Mouse (Mus musculus): ENCODE data around the gene Jarid2.
"Not testable (repeated sequence)": the region's sequence is repeated elsewhere in the genome, so short reads cannot be mapped to it uniquely, and the experiment has no call there.

Jarid2 gene

DNA sequence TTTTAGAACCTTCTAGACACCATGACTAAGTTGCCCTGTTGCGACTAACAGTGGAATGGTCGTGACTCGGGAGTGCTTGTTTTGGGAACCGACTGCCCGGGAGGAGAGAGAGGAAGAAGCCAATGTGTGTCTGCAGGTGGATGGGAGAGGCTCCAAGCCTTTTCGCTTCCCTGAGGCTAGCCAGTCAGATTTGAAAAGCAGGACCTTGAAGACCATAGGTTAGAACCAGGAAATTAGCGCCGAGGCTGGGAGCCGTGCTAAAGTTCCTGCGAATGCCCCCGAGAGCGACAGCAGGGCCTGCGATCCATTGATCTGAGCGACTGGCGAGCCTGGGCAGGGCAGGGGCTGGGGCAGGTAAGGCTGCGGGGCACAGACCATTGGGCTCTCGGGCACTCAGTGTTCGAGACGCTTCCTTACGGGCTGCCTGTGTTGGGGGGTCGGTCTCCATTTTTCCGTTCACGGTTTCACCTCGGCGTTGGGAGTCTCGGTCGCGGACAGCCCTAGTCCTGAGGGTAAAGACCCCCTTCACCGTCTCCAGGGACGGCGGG lies at the start of gene Jarid2:
Gene Jarid2 (plus strand): TSS at position 51 of the 548 bp plus-strand sequence.
- peak; percentile 31 for DNase-seq (ENCODE audit: low read depth)

DNA sequence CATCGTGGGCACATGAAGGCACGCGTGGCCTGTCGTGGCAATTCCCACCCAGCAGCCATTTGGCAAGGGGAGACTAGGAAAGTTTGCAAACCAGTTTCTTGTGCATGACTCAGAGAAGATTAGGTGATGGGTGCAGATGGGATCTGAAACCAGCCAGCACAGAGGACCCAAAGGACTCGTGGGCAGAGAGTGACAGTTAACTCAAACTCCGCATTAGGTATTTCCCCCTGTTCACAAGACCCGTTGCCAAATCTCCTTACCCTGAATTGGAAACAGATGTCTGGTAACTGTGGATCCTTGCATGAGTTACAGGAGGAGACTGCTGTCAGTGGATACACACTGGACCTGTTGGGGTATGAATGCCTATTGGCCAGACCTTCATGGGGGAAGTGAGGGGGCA lies 48.2 kb upstream of the Jarid2 start:
- DNase-seq (ENCODE audit: low read depth), result no peak

DNA sequence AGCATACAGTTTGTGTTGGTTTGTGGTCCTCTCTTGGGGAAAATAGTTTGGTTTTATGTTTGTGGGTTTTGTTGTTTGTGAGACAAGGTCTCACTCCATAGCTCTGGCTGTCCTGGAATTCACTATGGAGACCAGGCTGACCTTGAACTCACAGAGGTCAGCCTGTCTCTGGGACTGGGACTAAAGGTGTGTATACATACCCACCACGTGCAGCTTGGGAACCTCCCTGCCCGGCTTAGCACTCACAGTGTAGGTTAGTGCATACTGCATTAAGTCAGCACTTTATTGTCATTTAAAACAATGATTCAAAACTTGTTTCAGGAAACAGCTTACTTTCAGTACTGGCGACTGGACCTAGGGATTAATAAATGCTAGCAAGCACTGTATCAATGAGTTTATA lies 41.1 kb upstream of the Jarid2 start:
- no peak for DNase-seq (ENCODE audit: low read depth)

GRCm38 (mm10) chr13:44697628-44698027 lies 31.6 kb upstream of the Jarid2 start:
- no peak for DNase-seq (ENCODE audit: low read depth)

DNA sequence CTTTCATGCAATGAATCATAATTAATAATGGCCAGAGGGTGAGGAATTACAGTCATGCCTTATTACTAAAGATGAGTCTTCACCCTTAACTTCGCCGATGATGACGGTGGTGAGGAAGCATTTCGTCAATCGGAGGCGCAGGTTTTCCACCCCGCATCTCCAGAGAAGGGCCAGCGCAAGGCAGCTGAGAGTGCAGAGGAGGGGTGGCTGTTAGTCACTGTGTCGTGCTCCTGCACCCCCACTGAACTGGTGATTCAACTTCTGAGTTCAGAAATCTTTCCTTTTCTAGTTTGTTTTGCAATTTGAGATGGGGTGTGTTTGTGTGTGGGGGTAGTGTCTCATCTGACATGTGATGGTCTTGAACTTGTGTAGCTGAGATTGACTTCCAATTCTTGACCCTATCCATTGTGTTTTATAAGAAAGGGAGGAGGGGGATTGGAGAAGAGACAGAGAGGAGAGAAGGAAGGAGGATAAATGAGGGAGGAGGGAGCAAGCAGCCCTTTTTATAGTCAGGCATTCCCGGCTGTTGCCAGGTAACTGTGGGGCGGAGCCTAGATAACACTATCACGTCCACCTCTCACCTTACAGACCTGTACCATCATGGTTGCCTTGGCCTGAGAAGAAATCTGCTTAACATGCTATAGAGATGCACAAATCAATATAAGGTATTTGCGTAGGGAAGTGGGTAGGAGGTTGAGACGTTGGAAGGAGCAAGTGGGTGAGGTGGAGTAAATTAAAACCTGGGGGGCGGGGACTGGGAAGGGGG lies 25.1 kb upstream of the Jarid2 start:
- no peak for DNase-seq (ENCODE audit: low read depth)

GRCm38 (mm10) chr13:44705031-44705742 lies 24.1 kb upstream of the Jarid2 start:
- no peak for DNase-seq (ENCODE audit: low read depth)

- DNase-seq (ENCODE audit: low read depth), result no peak
These were observed 23.6 kb upstream of the Jarid2 start for GRCm38 (mm10) chr13:44705743-44706044.

- DNase-seq (ENCODE audit: low read depth), result no peak
These were observed 22.9 kb upstream of the Jarid2 start for GRCm38 (mm10) chr13:44706206-44706915.

- no peak for DNase-seq (ENCODE audit: low read depth)
These were observed 22.1 kb upstream of the Jarid2 start for GRCm38 (mm10) chr13:44707176-44707575.

DNA sequence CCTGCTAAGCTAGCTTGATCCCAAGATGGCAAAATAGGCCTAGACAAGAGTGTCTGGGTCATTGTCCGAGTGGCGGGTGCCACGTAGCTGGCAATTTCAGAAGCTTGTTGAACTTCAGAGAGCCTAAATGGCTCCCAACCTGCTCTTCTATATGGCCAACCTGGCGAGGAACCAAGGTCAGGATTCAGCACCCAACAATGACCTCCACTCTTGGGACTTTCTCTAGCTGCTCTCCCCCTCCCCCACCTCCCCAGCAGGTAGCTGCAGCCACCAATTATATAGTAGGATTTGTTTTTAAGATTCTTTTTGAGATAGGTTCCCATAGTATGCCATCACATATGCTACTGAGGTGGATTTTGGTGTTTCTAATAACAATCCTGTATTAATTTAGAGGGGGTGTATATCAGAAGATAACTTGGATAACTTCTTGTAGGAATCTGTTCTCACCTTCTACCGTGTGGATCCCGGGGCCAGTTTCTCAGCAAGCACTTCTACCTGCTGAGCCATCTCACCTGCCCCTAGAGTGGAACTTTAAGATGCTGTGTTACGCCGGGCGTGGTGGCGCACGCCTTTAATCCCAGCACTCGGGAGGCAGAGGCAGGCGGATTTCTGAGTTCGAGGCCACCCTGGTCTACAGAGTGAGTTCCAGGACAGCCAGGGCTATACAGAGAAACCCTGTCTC lies 20.8 kb upstream of the Jarid2 start:
- DNase-seq (ENCODE audit: low read depth), result no peak

GRCm38 (mm10) chr13:44709747-44710480 lies 19.4 kb upstream of the Jarid2 start:
- peak; percentile 53 for DNase-seq (ENCODE audit: low read depth)

DNA sequence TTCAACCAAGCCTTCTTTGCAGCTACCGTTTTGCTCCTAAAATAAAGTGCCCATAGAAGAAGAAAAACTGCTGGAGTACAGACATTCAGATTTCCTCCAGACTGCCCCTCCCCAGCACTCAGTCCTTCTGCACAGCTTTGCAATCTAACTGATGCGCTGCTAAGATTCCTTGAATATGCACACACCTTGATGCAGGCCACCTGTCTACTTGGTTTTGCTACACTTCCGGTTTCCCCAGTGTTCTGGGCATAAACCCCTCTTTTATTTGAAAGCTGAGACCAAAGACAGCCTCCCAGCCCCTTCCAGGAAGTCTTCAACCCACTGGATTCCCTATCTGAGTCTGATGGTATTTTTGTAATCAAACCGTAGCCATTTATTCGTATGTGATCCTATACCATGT lies 18.2 kb upstream of the Jarid2 start:
- DNase-seq (ENCODE audit: low read depth), result no peak

- no peak for DNase-seq (ENCODE audit: low read depth)
These were observed 17.4 kb upstream of the Jarid2 start for GRCm38 (mm10) chr13:44711882-44712281.

GRCm38 (mm10) chr13:44715187-44715885 lies 13.9 kb upstream of the Jarid2 start:
- no peak for DNase-seq (ENCODE audit: low read depth)

- DNase-seq (ENCODE audit: low read depth), result no peak
These were observed 11.4 kb upstream of the Jarid2 start for GRCm38 (mm10) chr13:44717838-44718237.

DNA sequence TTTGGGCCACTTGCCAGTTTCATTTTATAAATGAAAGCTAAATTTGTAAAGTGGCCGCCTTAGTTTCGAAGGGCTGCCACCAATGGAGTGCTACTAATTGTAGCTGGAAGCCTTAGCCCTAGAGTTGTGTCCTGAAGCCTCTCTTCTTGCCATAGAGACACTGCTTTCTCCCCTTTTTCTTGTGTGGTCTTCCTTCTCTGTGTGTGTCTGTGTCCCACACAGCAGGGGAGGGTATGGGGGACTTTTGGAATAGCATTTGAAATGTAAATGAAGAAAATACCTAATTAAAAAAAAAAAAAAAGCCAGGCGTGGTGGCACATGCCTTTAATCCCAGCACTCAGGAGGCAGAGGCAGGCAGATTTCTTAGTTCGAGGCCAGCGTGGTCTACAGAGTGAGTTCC lies 10.8 kb upstream of the Jarid2 start:
- DNase-seq (ENCODE audit: low read depth), result not testable (repeated sequence)

DNA sequence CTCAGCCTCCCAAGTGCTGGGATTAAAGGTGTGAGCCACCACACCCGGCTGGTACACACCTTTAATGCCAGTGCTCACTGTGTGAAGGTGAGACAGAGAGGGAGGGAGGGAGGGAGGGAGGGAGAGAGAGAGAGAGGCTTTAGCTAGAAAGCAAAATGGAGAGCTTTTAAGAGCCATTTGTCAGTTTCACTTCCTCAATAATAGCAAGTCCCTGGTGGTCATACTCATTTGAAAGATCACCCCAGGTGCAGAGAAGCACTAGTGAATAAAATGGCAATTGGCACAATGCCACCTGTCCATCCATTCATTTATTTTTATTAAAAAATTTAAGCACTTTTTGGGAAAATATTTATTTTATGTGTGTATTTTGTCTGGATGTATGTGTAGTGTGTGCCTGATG lies 9.2 kb upstream of the Jarid2 start:
- DNase-seq (ENCODE audit: low read depth), result no peak

- DNase-seq (ENCODE audit: low read depth), result no peak
These were observed 7.3 kb upstream of the Jarid2 start for GRCm38 (mm10) chr13:44721891-44722547.

- DNase-seq (ENCODE audit: low read depth), result not testable (repeated sequence)
These were observed 5.8 kb upstream of the Jarid2 start for GRCm38 (mm10) chr13:44723522-44723921.

GRCm38 (mm10) chr13:44728145-44728880 lies 961 bp upstream of the Jarid2 start:
- no peak for DNase-seq (ENCODE audit: low read depth)
